Mouse (Mus musculus): ENCODE data around the gene Eif2b3. TPM values are rescaled to one million over a fixed set of nuclear protein-coding genes. Genes with fewer than 3 reads are reported as not detected.

Gene Eif2b3
- polyA plus RNA-seq, 1 experiment from 2014 or later: 41.0 TPM

- peak overlapping the region; percentile 88 for H3K27ac ChIP-seq
- DNase-seq (ENCODE audit: low spot score): peak; percentile 97
- H3K27me3 ChIP-seq (ENCODE audit: insufficient read depth, low read length): no peaks in the 10 kb centered on the region
- peak overlapping the region; percentile 43; the same call in 1 of the 2 replicates for H3K9ac ChIP-seq (ENCODE audit: low read depth, low read length)
- H3K4me3 ChIP-seq (replicated peaks; ENCODE audit: low read depth, low read length): no peak overlapping the region
- H3K9me3 ChIP-seq (replicated peaks; ENCODE audit: low read length): no peaks in the 10 kb centered on the region
- H3K4me2 ChIP-seq (ENCODE audit: low read length): no peak overlapping the region; the same call in 1 of the 2 replicates
- WGBS: 28% methylated on average over 15 of the region's 15 CpGs
- peaks cover 15% of the 10 kb centered on the region for H3K4me1 ChIP-seq (replicated peaks; ENCODE audit: insufficient read depth, low read length)
- peak; percentile 81 for ATAC-seq (replicated peaks; ENCODE audit: low FRiP score, low read depth)
- H3K36me3 ChIP-seq (ENCODE audit: insufficient read depth, low read length): 0 out of 2 replicates have a peak, but pooled peaks cover 6% of the 10 kb centered on the region
- no peak for TF ChIP-seq CTCF (IDR thresholded peaks at IDR 0.05; ENCODE audit: low read depth)
Observed at GRCm38 (mm10) chr4:117125910-117126674, 106.9 kb downstream of the Eif2b3 start.

GRCm38 (mm10) chr4:117126675-117127290, 107.6 kb downstream of the Eif2b3 start, which contains the start of gene Tctex1d4:
Gene Tctex1d4, plus strand, starts transcription at chr4:117126794.
- Histone ChIP-seq H3K9ac (ENCODE audit: low read depth, low read length) (peak within 1 kb of the TSS; percentile 43), H3K27me3 (ENCODE audit: insufficient read depth, low read length) (no peaks in the 10 kb centered on the region), H3K4me2 (ENCODE audit: low read length) (no peak within 1 kb of the TSS; the same call in 1 of the 2 replicates), H3K36me3 (ENCODE audit: insufficient read depth, low read length) (0 out of 2 replicates have a peak, but pooled peaks cover 6% of the 10 kb centered on the region), H3K4me3 (replicated peaks; ENCODE audit: low read depth, low read length) (no peak within 1 kb of the TSS), H3K27ac (peak within 1 kb of the TSS; percentile 88), H3K4me1 (replicated peaks; ENCODE audit: insufficient read depth, low read length) (peaks cover 15% of the 10 kb centered on the region), H3K9me3 (replicated peaks; ENCODE audit: low read length) (no peaks in the 10 kb centered on the region)
- DNase-seq (ENCODE audit: low spot score) (no peak), ATAC-seq (replicated peaks; ENCODE audit: low FRiP score, low read depth) (no peak)
- WGBS: 80% methylated on average over 9 of the region's 9 CpGs
- no peak for TF ChIP-seq CTCF (IDR thresholded peaks at IDR 0.05; ENCODE audit: low read depth)

GRCm38 (mm10) chr4:117127991-117128686, 108.9 kb downstream of the Eif2b3 start:
- ATAC-seq (replicated peaks; ENCODE audit: low FRiP score, low read depth): no peak
- no peak for DNase-seq (ENCODE audit: low spot score)
- no peaks in the 10 kb centered on the region for H3K9me3 ChIP-seq (replicated peaks; ENCODE audit: low read length)
- no peak overlapping the region for H3K9ac ChIP-seq (ENCODE audit: low read depth, low read length)
- no peak overlapping the region for H3K27ac ChIP-seq
- 86% methylated on average over 33 of the region's 33 CpGs for WGBS
- no peak overlapping the region for H3K4me3 ChIP-seq (replicated peaks; ENCODE audit: low read depth, low read length)
- peaks cover 15% of the 10 kb centered on the region for H3K4me1 ChIP-seq (replicated peaks; ENCODE audit: insufficient read depth, low read length)
- no peak for TF ChIP-seq CTCF (IDR thresholded peaks at IDR 0.05; ENCODE audit: low read depth)
- no peak overlapping the region for H3K4me2 ChIP-seq (ENCODE audit: low read length)
- no peaks in the 10 kb centered on the region for H3K27me3 ChIP-seq (ENCODE audit: insufficient read depth, low read length)
- H3K36me3 ChIP-seq (ENCODE audit: insufficient read depth, low read length): 0 out of 2 replicates have a peak, but pooled peaks cover 6% of the 10 kb centered on the region

GRCm38 (mm10) chr4:117130790-117131189, 111.6 kb downstream of the Eif2b3 start:
- TF ChIP-seq CTCF (IDR thresholded peaks at IDR 0.05; ENCODE audit: low read depth): no peak
- Histone ChIP-seq H3K9me3 (replicated peaks; ENCODE audit: low read length) (no peaks in the 10 kb centered on the region), H3K4me3 (replicated peaks; ENCODE audit: low read depth, low read length) (no peak overlapping the region), H3K27ac (no peak overlapping the region), H3K9ac (ENCODE audit: low read depth, low read length) (no peak overlapping the region), H3K36me3 (ENCODE audit: insufficient read depth, low read length) (0 out of 2 replicates have a peak, but pooled peaks cover 6% of the 10 kb centered on the region), H3K4me1 (replicated peaks; ENCODE audit: insufficient read depth, low read length) (peaks cover 8% of the 10 kb centered on the region; the same call in 1 of the 2 replicates), H3K27me3 (ENCODE audit: insufficient read depth, low read length) (no peaks in the 10 kb centered on the region), H3K4me2 (ENCODE audit: low read length) (no peak overlapping the region)
- WGBS: 75% methylated on average over 6 of the region's 6 CpGs
- ATAC-seq (replicated peaks; ENCODE audit: low FRiP score, low read depth): no peak
- DNase-seq (ENCODE audit: low spot score): no peak

GRCm38 (mm10) chr4:117131198-117131597, 112.0 kb downstream of the Eif2b3 start:
- Histone ChIP-seq H3K4me2 (ENCODE audit: low read length) (no peak overlapping the region), H3K36me3 (ENCODE audit: insufficient read depth, low read length) (0 out of 2 replicates have a peak, but pooled peaks cover 6% of the 10 kb centered on the region), H3K27ac (no peak overlapping the region), H3K4me3 (replicated peaks; ENCODE audit: low read depth, low read length) (no peak overlapping the region), H3K9me3 (replicated peaks; ENCODE audit: low read length) (no peaks in the 10 kb centered on the region), H3K9ac (ENCODE audit: low read depth, low read length) (no peak overlapping the region), H3K4me1 (replicated peaks; ENCODE audit: insufficient read depth, low read length) (peaks cover 7% of the 10 kb centered on the region; the same call in 1 of the 2 replicates), H3K27me3 (ENCODE audit: insufficient read depth, low read length) (no peaks in the 10 kb centered on the region)
- ATAC-seq (replicated peaks; ENCODE audit: low FRiP score, low read depth) (no peak), DNase-seq (ENCODE audit: low spot score) (no peak)
- WGBS: 85% methylated on average over 6 of the region's 6 CpGs
- no peak for TF ChIP-seq CTCF (IDR thresholded peaks at IDR 0.05; ENCODE audit: low read depth)
